Mouse (Mus musculus): ENCODE data around the gene Dohh. TPM values are rescaled to one million over a fixed set of nuclear protein-coding genes. Genes with fewer than 3 reads are reported as not detected.
A peak's percentile ranks its signal among the peaks of the same experiment; 100 is the strongest.

The Dohh gene
- polyA plus RNA-seq, 1 experiment from 2014 or later = 94.0 TPM

DNA sequence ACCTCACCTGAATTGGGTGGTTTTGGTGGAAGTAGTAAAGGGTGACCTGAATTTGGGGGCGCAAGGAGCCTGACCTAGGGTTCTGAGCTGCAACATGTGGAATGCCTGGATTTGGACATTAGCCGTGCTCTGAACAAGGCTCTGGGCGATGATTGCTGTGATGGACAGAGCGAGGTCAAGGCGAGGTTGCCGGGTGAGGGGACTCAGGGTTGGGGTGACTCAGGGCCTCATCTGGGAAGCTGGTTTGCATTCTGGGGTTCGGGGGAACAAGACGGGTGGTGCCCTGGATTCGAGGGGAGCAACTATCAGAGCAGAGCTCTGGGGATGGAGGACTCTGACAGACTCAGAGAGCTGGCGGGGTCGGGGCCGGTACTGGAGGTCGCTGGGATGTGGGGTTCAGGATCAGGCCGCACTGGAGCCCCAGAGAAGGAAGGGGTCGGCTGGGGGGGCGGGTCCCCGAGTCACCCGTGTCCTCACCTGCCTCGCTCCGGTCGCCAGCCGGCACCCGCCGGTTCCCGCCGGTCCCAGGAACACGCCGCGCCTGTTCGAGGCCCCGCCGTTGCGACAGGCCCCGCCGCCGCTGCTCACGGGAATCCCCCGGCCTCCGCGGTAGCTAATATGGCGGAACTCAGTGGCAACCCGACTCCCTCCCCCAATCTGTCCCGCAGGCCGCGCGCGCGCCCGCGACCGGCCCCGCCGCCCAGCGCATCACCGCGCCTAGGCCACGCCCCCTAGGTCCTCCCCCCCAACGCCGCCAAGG, 6.3 kb upstream of the Dohh start, which contains the start of gene Fzr1:
Gene Fzr1, minus strand, starts transcription at position 724 of the 760 bp plus-strand sequence.
- WGBS = under 1% methylated on average over 56 of the region's 59 CpGs
- peaks cover 28% of the 10 kb centered on the region for H3K4me1 ChIP-seq (replicated peaks)

GRCm38 (mm10) chr10:81378553-81379182, 5.6 kb upstream of the Dohh start:
- peaks cover 8% of the 10 kb centered on the region; the same call in 1 of the 2 replicates for H3K36me3 ChIP-seq
- no peaks in the 10 kb centered on the region for H3K27me3 ChIP-seq
- peak overlapping the region; percentile 70 for H3K4me3 ChIP-seq
- H3K4me2 ChIP-seq = peak overlapping the region; percentile 58
- peak overlapping the region; percentile 37 for H3K9ac ChIP-seq
- H3K4me1 ChIP-seq (replicated peaks) = peaks cover 26% of the 10 kb centered on the region
- WGBS = under 1% methylated on average over 42 of the region's 46 CpGs
- H3K9me3 ChIP-seq = no peaks in the 10 kb centered on the region
- H3K27ac ChIP-seq (replicated peaks) = peak overlapping the region; percentile 85
- ATAC-seq (ENCODE audit: low FRiP score, low read depth) = peak; percentile 97

More for the DNA sequence above, 6.3 kb upstream of the Dohh start, which contains the start of gene Fzr1:
- H3K4me3 ChIP-seq = peak within 1 kb of the TSS; percentile 70
- peak within 1 kb of the TSS; percentile 79 for H3K9ac ChIP-seq
- H3K27me3 ChIP-seq = no peaks in the 10 kb centered on the region
- H3K9me3 ChIP-seq = no peaks in the 10 kb centered on the region
- peaks cover 13% of the 10 kb centered on the region for H3K36me3 ChIP-seq
- H3K4me2 ChIP-seq = peak within 1 kb of the TSS; percentile 76
- H3K27ac ChIP-seq (replicated peaks) = peak within 1 kb of the TSS; percentile 85
- peak; percentile 21; the same call in 1 of the 2 replicates for ATAC-seq (ENCODE audit: low FRiP score, low read depth)

GRCm38 (mm10) chr10:81379183-81379553, 5.1 kb upstream of the Dohh start:
- no peak for ATAC-seq (ENCODE audit: low FRiP score, low read depth)
- Histone ChIP-seq H3K4me1 (replicated peaks) (peaks cover 26% of the 10 kb centered on the region), H3K27me3 (no peaks in the 10 kb centered on the region), H3K36me3 (0 out of 2 replicates have a peak, but pooled peaks cover 3% of the 10 kb centered on the region), H3K4me2 (peak overlapping the region; percentile 58), H3K9me3 (no peaks in the 10 kb centered on the region), H3K9ac (peak overlapping the region; percentile 37), H3K27ac (replicated peaks) (peak overlapping the region; percentile 71), H3K4me3 (peak overlapping the region; percentile 70)
- 61% methylated on average over 3 of the region's 3 CpGs for WGBS

GRCm38 (mm10) chr10:81379809-81380378, 4.3 kb upstream of the Dohh start:
- no peaks in the 10 kb centered on the region for H3K36me3 ChIP-seq
- no peaks in the 10 kb centered on the region for H3K27me3 ChIP-seq
- no peaks in the 10 kb centered on the region for H3K9me3 ChIP-seq
- H3K4me3 ChIP-seq = no peak overlapping the region
- no peak overlapping the region for H3K27ac ChIP-seq (replicated peaks)
- no peak overlapping the region for H3K4me2 ChIP-seq
- WGBS = 94% methylated on average over 6 of the region's 6 CpGs
- no peak for ATAC-seq (ENCODE audit: low FRiP score, low read depth)
- no peak overlapping the region for H3K9ac ChIP-seq
- peaks cover 29% of the 10 kb centered on the region for H3K4me1 ChIP-seq (replicated peaks)

GRCm38 (mm10) chr10:81382039-81382438, 2.2 kb upstream of the Dohh start:
- Histone ChIP-seq H3K4me2 (no peak overlapping the region), H3K4me3 (no peak overlapping the region), H3K4me1 (replicated peaks) (peaks cover 29% of the 10 kb centered on the region), H3K36me3 (peaks cover 13% of the 10 kb centered on the region), H3K27me3 (no peaks in the 10 kb centered on the region), H3K9ac (no peak overlapping the region), H3K9me3 (no peaks in the 10 kb centered on the region), H3K27ac (replicated peaks) (no peak overlapping the region)
- WGBS = 91% methylated on average over 5 of the region's 5 CpGs
- no peak for ATAC-seq (ENCODE audit: low FRiP score, low read depth)

DNA sequence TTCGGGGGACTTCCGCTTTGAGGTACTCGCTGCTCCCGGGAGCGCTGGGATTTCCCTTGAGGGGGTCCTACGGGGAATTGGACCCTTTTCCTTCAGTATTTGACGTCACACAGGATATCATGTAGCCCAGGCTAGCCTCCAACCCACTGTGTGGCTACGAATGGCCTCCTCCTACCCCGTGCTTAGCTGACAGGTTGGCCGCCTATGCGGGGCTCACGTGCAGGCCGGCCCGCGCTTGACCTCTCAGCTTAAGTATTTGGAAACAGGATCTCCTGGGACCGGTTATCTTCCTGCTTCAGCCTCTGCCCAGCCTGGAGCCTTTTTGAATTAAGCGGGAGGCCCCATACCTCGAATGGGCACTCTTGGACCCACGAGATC, 366 bp downstream of the Dohh start:
- H3K36me3 ChIP-seq = peaks cover 30% of the 10 kb centered on the region
- no peaks in the 10 kb centered on the region for H3K9me3 ChIP-seq
- ATAC-seq (ENCODE audit: low FRiP score, low read depth) = peak; percentile 28
- peak overlapping the region; percentile 87 for H3K4me2 ChIP-seq
- peaks cover 20% of the 10 kb centered on the region for H3K4me1 ChIP-seq (replicated peaks)
- no peaks in the 10 kb centered on the region for H3K27me3 ChIP-seq
- peak overlapping the region; percentile 66 for H3K9ac ChIP-seq
- peak overlapping the region; percentile 86 for H3K27ac ChIP-seq (replicated peaks)
- WGBS = under 1% methylated on average over 19 of the region's 19 CpGs
- H3K4me3 ChIP-seq = peak overlapping the region; percentile 84

- H3K36me3 ChIP-seq = peaks cover 30% of the 10 kb centered on the region
- 80% methylated on average over 22 of the region's 22 CpGs for WGBS
- peaks cover 29% of the 10 kb centered on the region for H3K4me1 ChIP-seq (replicated peaks)
- peak overlapping the region; percentile 87 for H3K4me2 ChIP-seq
- no peak for ATAC-seq (ENCODE audit: low FRiP score, low read depth)
- 0 out of 2 replicates have a peak overlapping the region, but pooled peaks have one; percentile 66 for H3K9ac ChIP-seq
- no peaks in the 10 kb centered on the region for H3K27me3 ChIP-seq
- no peak overlapping the region for H3K27ac ChIP-seq (replicated peaks)
- H3K4me3 ChIP-seq = peak overlapping the region; percentile 84
- H3K9me3 ChIP-seq = no peaks in the 10 kb centered on the region
These were observed 1.5 kb downstream of the Dohh start for GRCm38 (mm10) chr10:81385603-81386306.

- peaks cover 30% of the 10 kb centered on the region for H3K36me3 ChIP-seq
- H3K27me3 ChIP-seq = no peaks in the 10 kb centered on the region
- H3K27ac ChIP-seq (replicated peaks) = no peak overlapping the region
- H3K9ac ChIP-seq = no peak overlapping the region
- peaks cover 29% of the 10 kb centered on the region for H3K4me1 ChIP-seq (replicated peaks)
- H3K4me3 ChIP-seq = no peak overlapping the region
- H3K9me3 ChIP-seq = no peaks in the 10 kb centered on the region
- no peak for ATAC-seq (ENCODE audit: low FRiP score, low read depth)
- WGBS = 95% methylated on average over 20 of the region's 20 CpGs
- H3K4me2 ChIP-seq = no peak overlapping the region
These were observed 3.5 kb downstream of the Dohh start for GRCm38 (mm10) chr10:81387716-81388115.

DNA sequence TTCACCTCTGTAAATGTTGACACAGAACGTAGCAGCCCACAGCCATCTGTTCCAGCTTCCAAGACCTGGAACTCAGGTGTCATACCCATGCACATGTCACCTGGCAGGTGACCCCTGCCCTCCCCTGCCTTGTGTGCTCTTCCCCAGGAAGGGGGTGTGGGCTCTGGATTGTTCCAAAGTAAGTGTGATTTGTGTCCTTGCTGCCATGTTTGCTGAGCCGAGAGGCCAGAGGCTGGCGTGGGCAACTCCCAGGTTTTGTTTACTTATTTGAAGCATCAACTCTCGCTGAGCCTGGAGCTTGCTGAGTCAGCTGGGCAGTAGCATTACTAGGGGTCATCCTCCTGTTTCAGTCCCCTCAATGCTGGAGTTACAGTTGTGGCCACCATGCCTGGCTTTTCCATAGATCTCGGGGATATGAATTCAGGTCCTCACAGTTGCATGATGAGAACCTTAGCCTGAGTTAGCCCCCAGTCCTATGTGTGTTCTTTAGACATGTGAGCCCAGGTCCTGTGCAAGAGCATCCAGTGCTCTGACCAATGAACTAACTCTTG, 4.4 kb downstream of the Dohh start, which contains the start of gene Gm48552:
Gene Gm48552, plus strand, starts transcription at position 501 of the 551 bp plus-strand sequence.
- Histone ChIP-seq H3K27me3 (no peaks in the 10 kb centered on the region), H3K4me2 (no peak within 1 kb of the TSS), H3K9me3 (no peaks in the 10 kb centered on the region), H3K36me3 (peaks cover 30% of the 10 kb centered on the region), H3K9ac (no peak within 1 kb of the TSS), H3K4me1 (replicated peaks) (peaks cover 36% of the 10 kb centered on the region), H3K27ac (replicated peaks) (peak within 1 kb of the TSS; percentile 37; the same call in 1 of the 2 replicates), H3K4me3 (no peak within 1 kb of the TSS)
- no peak for ATAC-seq (ENCODE audit: low FRiP score, low read depth)
- 82% methylated on average over 5 of the region's 5 CpGs for WGBS

- Histone ChIP-seq H3K4me2 (no peak overlapping the region), H3K27me3 (no peaks in the 10 kb centered on the region), H3K9ac (no peak overlapping the region), H3K9me3 (no peaks in the 10 kb centered on the region), H3K4me3 (no peak overlapping the region), H3K4me1 (replicated peaks) (peaks cover 39% of the 10 kb centered on the region), H3K27ac (replicated peaks) (peak overlapping the region; percentile 37; the same call in 1 of the 2 replicates), H3K36me3 (peaks cover 30% of the 10 kb centered on the region)
- ATAC-seq (ENCODE audit: low FRiP score, low read depth) = no peak
- 38% methylated on average over 3 of the region's 3 CpGs for WGBS
These were observed 5.1 kb downstream of the Dohh start for GRCm38 (mm10) chr10:81389373-81389772.

Measured in hindbrain, embryonic 15.5 days (tissue).